Mouse (Mus musculus): ENCODE data around the gene Tle4. TPM values are rescaled to one million over a fixed set of nuclear protein-coding genes. Genes with fewer than 3 reads are reported as not detected.

Tle4 gene
- polyA plus RNA-seq, 1 experiment, result 0.41 TPM

GRCm38 (mm10) chr19:14578016-14578415 lies 19.8 kb downstream of the Tle4 start:
- peaks cover 13% of the 10 kb centered on the region for H3K36me3 ChIP-seq (ENCODE audit: control insufficient read depth)

GRCm38 (mm10) chr19:14576311-14576710 lies 21.5 kb downstream of the Tle4 start:
- Histone ChIP-seq H3K9me3 (ENCODE audit: control insufficient read depth, low read length) (no peaks in the 10 kb centered on the region), H3K27me3 (ENCODE audit: control insufficient read depth) (no peaks in the 10 kb centered on the region), H3K4me1 (ENCODE audit: control insufficient read depth) (peaks cover 32% of the 10 kb centered on the region), H3K36me3 (ENCODE audit: control insufficient read depth) (peaks cover 13% of the 10 kb centered on the region), H3K4me3 (replicated peaks) (no peak overlapping the region)
- TF ChIP-seq GATA1 (IDR thresholded peaks at IDR 0.05; ENCODE audit: low read length), result no peak
- TF ChIP-seq TAL1 (IDR thresholded peaks at IDR 0.05; ENCODE audit: low read length), result no peak

More at GRCm38 (mm10) chr19:14578016-14578415, 19.8 kb downstream of the Tle4 start:
- no peaks in the 10 kb centered on the region for H3K27me3 ChIP-seq (ENCODE audit: control insufficient read depth)
- H3K4me3 ChIP-seq (replicated peaks), result no peak overlapping the region
- H3K9me3 ChIP-seq (ENCODE audit: control insufficient read depth, low read length), result no peaks in the 10 kb centered on the region
- TF ChIP-seq GATA1 (IDR thresholded peaks at IDR 0.05; ENCODE audit: low read length) (no peak), TAL1 (IDR thresholded peaks at IDR 0.05; ENCODE audit: low read length) (no peak)
- H3K4me1 ChIP-seq (ENCODE audit: control insufficient read depth), result peaks cover 32% of the 10 kb centered on the region

GRCm38 (mm10) chr19:14568879-14569278 lies 29.0 kb downstream of the Tle4 start:
- no peak for TF ChIP-seq GATA1 (IDR thresholded peaks at IDR 0.05; ENCODE audit: low read length)
- TF ChIP-seq TAL1 (IDR thresholded peaks at IDR 0.05; ENCODE audit: low read length), result no peak
- Histone ChIP-seq H3K27me3 (ENCODE audit: control insufficient read depth) (no peaks in the 10 kb centered on the region), H3K4me1 (ENCODE audit: control insufficient read depth) (no peaks in the 10 kb centered on the region), H3K36me3 (ENCODE audit: control insufficient read depth) (no peaks in the 10 kb centered on the region), H3K4me3 (replicated peaks) (no peak overlapping the region), H3K9me3 (ENCODE audit: control insufficient read depth, low read length) (no peaks in the 10 kb centered on the region)

GRCm38 (mm10) chr19:14567081-14567480 lies 30.8 kb downstream of the Tle4 start:
- H3K4me3 ChIP-seq (replicated peaks), result no peak overlapping the region
- H3K4me1 ChIP-seq (ENCODE audit: control insufficient read depth), result no peaks in the 10 kb centered on the region
- H3K27me3 ChIP-seq (ENCODE audit: control insufficient read depth), result no peaks in the 10 kb centered on the region
- no peak for TF ChIP-seq TAL1 (IDR thresholded peaks at IDR 0.05; ENCODE audit: low read length)
- no peak for TF ChIP-seq GATA1 (IDR thresholded peaks at IDR 0.05; ENCODE audit: low read length)
- H3K36me3 ChIP-seq (ENCODE audit: control insufficient read depth), result peaks cover 3% of the 10 kb centered on the region; the same call in 1 of the 2 replicates
- no peaks in the 10 kb centered on the region for H3K9me3 ChIP-seq (ENCODE audit: control insufficient read depth, low read length)

GRCm38 (mm10) chr19:14566564-14567021 lies 31.3 kb downstream of the Tle4 start:
- TF ChIP-seq GATA1 (IDR thresholded peaks at IDR 0.05; ENCODE audit: low read length) (no peak), TAL1 (IDR thresholded peaks at IDR 0.05; ENCODE audit: low read length) (no peak)
- no peaks in the 10 kb centered on the region for H3K9me3 ChIP-seq (ENCODE audit: control insufficient read depth, low read length)
- peaks cover 3% of the 10 kb centered on the region; the same call in 1 of the 2 replicates for H3K36me3 ChIP-seq (ENCODE audit: control insufficient read depth)
- H3K27me3 ChIP-seq (ENCODE audit: control insufficient read depth), result no peaks in the 10 kb centered on the region
- no peaks in the 10 kb centered on the region for H3K4me1 ChIP-seq (ENCODE audit: control insufficient read depth)
- H3K4me3 ChIP-seq (replicated peaks), result no peak overlapping the region

GRCm38 (mm10) chr19:14565424-14566069 lies 32.3 kb downstream of the Tle4 start:
- Histone ChIP-seq H3K9me3 (ENCODE audit: control insufficient read depth, low read length) (no peaks in the 10 kb centered on the region), H3K36me3 (ENCODE audit: control insufficient read depth) (peaks cover 6% of the 10 kb centered on the region; the same call in 1 of the 2 replicates), H3K4me3 (replicated peaks) (no peak overlapping the region), H3K4me1 (ENCODE audit: control insufficient read depth) (no peaks in the 10 kb centered on the region), H3K27me3 (ENCODE audit: control insufficient read depth) (no peaks in the 10 kb centered on the region)
- TF ChIP-seq GATA1 (IDR thresholded peaks at IDR 0.05; ENCODE audit: low read length), result no peak
- no peak for TF ChIP-seq TAL1 (IDR thresholded peaks at IDR 0.05; ENCODE audit: low read length)

- H3K9me3 ChIP-seq (ENCODE audit: control insufficient read depth, low read length), result no peaks in the 10 kb centered on the region
- H3K36me3 ChIP-seq (ENCODE audit: control insufficient read depth), result peaks cover 6% of the 10 kb centered on the region; the same call in 1 of the 2 replicates
- no peak overlapping the region for H3K4me3 ChIP-seq (replicated peaks)
- no peak for TF ChIP-seq TAL1 (IDR thresholded peaks at IDR 0.05; ENCODE audit: low read length)
- H3K4me1 ChIP-seq (ENCODE audit: control insufficient read depth), result no peaks in the 10 kb centered on the region
- no peaks in the 10 kb centered on the region for H3K27me3 ChIP-seq (ENCODE audit: control insufficient read depth)
These were observed 34.4 kb downstream of the Tle4 start for GRCm38 (mm10) chr19:14563273-14563959.

GRCm38 (mm10) chr19:14547871-14548270 lies 50.0 kb downstream of the Tle4 start:
- no peaks in the 10 kb centered on the region for H3K4me1 ChIP-seq (ENCODE audit: control insufficient read depth)
- H3K27me3 ChIP-seq (ENCODE audit: control insufficient read depth), result no peaks in the 10 kb centered on the region
- no peak overlapping the region for H3K4me3 ChIP-seq (replicated peaks)
- no peaks in the 10 kb centered on the region for H3K9me3 ChIP-seq (ENCODE audit: control insufficient read depth, low read length)
- TF ChIP-seq GATA1 (IDR thresholded peaks at IDR 0.05; ENCODE audit: low read length) (no peak), TAL1 (IDR thresholded peaks at IDR 0.05; ENCODE audit: low read length) (no peak)
- H3K36me3 ChIP-seq (ENCODE audit: control insufficient read depth), result peaks cover 3% of the 10 kb centered on the region

GRCm38 (mm10) chr19:14547133-14547842 lies 50.6 kb downstream of the Tle4 start:
- TF ChIP-seq TAL1 (IDR thresholded peaks at IDR 0.05; ENCODE audit: low read length) (no peak), GATA1 (IDR thresholded peaks at IDR 0.05; ENCODE audit: low read length) (no peak)
- Histone ChIP-seq H3K27me3 (ENCODE audit: control insufficient read depth) (no peaks in the 10 kb centered on the region), H3K36me3 (ENCODE audit: control insufficient read depth) (peaks cover 3% of the 10 kb centered on the region), H3K9me3 (ENCODE audit: control insufficient read depth, low read length) (no peaks in the 10 kb centered on the region), H3K4me1 (ENCODE audit: control insufficient read depth) (no peaks in the 10 kb centered on the region), H3K4me3 (replicated peaks) (no peak overlapping the region)
